Mouse (Mus musculus): Measurements from ENCODE around the gene Ubac2.

Gene Ubac2

DNA sequence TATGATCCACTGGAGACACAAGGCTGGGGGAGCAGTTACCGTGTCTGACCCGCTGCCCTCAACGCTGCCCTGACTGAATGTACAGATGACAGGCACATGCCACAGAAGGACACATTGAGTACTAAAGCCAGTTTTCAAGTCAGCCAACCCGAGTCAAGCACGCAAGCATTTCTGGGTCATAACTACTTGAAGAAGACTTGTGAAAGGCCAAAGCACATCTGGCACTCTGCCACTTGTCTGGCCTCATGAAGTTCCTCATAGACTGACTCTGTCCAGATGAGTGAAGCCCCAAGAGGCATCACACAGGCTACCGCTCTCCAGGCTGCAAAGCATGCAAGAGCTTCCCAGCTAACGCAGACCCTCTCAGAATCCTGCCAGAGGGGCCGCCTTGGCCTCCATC, 118.4 kb downstream of the Ubac2 start:
- no peak for DNase-seq (ENCODE audit: extremely low read depth, low read depth, low spot score)

DNA sequence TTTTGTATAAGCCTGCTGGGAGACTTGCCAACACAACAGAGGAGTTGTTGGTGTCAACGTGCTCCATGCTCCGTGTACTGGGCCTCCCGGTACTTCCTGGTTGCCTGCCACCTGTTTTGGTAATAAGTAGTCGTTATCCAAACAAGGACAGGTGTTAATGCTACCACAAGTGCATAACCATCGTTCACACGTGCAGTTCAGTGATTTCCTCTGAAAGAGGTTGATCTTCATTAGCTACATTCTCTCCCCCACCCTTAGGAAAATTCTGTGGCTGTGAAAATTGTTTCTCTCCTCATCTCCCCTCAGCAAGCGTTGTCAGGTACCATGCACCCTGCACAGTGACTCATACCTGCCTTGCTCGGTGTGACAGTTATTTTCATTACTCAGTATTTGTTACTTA, 121.0 kb downstream of the Ubac2 start:
- DNase-seq (ENCODE audit: extremely low read depth, low read depth, low spot score), result no peak

DNA sequence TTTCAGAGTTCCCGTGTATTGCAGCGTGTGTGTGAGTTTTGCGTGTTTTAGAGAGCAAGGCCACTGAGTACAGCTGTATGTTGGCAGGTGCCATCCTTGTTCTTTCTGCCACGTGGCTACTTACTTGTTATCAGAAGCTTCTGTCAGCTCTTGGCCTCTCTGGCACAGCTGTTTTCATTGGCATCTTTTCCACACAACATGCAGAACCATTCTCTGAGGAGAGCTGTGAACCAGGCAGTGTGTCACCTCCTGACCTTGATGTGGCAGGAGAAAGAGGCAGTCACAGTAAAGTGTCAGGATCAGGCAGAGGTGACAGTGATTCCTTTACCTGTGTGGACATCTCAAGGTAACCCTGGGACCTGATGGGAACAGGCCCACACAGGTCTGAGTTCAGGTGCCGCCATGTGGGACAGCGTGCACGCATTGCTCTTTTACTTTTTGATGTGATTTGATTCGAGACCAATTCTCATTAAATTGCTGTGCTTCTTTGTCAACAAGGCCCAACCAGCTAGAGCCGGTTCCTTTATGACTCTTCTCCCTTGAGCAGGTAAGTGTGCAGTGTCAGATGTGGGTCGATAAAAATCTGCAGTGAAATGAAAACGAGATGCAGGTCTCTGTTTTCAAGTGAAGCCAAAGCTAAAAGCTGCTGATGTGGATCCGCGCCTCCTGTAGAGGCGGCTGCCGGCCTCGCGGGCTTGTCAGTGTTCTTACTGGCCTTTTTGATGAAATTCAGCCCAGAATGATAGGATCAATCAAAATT, 122.1 kb downstream of the Ubac2 start:
- DNase-seq (ENCODE audit: extremely low read depth, low read depth, low spot score), result no peak

DNA sequence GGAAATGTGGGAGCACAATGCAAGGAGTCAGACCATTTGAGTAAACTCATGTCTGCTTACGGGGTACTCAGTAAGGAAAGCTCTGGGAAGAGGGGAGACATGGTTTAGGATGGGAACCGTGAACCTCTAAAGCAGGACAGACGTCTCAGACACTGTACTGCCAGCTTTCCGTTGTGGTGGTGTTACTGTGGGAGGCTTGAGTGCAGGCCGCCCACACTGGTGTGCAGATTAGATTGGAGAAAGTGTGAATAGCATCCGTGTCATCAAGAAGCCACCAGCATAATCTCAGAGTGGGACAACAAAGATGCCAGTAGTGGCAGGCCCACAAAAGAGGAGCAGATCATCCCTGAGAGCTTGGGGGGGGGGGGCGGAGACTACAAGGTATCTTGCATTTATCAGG, 123.8 kb downstream of the Ubac2 start:
- DNase-seq (ENCODE audit: extremely low read depth, low read depth, low spot score), result no peak

DNA sequence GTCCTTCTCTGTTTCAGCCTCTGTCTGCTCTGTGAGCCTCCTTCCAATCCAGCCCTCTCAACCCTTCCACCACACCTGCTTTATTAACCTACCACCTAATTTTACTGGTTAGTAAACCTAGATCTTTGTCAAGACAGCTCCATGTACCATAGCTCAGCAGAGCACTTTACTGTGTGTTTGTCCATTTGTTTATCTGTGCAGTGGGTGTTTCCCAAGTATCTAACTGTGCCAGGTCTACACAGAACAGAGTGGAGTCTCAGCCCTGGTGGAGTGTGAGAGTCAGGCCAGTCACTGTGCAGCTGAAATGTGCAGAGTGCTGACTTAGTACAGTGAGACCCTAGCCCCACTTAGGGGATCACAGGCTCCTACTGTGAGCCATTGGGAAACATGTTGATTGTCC, 125.4 kb downstream of the Ubac2 start:
- no peak for DNase-seq (ENCODE audit: extremely low read depth, low read depth, low spot score)

DNA sequence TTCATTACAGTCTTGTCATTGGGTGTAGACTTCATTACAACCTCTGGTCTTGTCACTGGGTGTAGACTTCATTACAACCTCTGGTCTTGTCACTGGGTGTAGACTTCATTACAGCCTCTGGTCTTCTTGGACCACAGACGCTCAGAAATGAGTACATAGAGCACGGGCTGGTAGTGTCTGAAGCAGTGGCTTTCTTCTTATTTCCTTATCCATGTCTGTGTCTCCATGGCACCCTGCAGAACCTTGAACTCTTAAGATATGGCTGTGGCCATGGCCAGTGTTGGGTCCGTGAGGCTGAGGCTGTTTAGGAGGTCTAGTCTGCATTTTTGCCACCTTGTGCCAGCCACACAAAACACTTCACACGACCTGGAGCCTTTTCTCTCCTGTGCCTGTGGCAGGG, 129.8 kb downstream of the Ubac2 start:
- DNase-seq (ENCODE audit: extremely low read depth, low read depth, low spot score), result no peak

DNA sequence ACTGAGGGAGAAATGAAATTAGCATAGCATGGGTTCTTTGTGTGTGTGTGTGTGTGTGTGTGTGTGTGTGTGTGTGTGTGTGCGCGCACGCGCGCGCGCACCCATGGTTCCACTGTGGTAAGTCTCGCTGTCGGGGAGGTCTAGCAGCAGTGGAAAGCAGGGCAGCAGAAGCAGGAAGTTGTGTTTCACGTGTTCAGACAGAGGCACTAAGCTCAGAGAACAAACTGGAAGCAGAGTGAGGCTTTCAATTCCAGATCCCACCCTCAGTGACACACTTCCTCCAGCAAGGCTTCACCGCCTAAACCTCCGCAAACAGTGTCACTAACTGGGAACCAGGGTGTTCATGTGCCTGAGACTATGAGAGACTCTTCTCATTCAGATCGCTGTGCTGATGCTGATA, 131.1 kb downstream of the Ubac2 start:
- no peak for DNase-seq (ENCODE audit: extremely low read depth, low read depth, low spot score)

DNA sequence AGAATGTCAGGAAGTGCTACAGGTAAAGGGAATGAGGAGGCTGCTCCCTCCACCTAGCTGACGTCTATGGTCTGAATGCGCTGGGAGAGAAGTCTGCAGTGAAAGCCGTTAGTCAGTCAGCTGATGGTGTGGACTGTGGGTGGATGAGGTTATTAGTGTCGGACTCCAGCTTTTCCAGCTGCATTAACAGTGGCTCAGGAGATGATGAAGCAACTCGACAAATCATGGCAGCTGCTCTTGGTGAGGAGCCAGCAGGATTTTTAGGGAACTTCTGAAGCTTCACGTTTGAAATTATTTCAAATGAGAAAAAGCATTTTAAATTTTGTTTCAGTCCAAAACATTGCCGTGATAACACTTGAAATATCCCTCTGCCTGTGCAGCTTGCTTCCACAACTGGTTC, 131.9 kb downstream of the Ubac2 start:
- DNase-seq (ENCODE audit: extremely low read depth, low read depth, low spot score), result peak; percentile 23

DNA sequence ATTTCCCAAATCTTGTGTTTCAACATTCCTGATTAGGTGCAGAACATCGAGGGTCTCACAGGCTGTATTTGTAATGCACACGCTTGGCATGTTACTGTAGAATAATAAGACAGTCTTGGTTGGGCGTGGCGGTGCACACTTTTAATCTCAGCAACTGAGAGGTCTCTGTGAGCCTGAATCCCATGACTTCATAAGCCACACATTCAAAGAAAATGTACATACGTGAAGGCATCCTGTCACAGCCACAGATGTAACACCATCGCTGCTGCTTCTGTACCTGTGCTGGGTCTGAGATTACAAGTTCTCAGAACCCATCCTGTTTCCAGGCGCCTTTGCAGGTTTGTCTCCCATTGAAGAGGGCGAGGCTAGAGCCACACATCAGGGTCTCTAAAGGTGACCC, 133.3 kb downstream of the Ubac2 start:
- DNase-seq (ENCODE audit: extremely low read depth, low read depth, low spot score), result no peak

DNA sequence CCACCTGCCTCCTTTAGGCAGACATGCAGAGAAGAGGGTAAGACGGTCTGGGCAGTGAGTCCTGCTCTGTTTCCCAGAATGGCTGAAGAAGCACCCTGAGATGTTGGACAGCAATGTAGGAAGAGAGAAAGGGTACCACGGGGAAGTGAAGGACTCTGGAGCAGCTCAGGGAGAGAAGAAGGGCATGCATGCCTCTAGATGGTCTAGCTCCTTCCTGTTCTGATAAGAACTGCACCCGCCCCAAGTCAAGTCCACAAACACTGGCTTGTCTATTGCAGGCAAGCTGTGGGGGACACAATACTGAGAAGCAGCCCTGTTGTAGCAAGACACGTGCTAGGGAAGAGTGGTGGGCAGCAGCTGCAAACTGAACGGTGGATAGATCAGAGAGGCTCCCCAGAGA, 133.8 kb downstream of the Ubac2 start:
- DNase-seq (ENCODE audit: extremely low read depth, low read depth, low spot score), result no peak

DNA sequence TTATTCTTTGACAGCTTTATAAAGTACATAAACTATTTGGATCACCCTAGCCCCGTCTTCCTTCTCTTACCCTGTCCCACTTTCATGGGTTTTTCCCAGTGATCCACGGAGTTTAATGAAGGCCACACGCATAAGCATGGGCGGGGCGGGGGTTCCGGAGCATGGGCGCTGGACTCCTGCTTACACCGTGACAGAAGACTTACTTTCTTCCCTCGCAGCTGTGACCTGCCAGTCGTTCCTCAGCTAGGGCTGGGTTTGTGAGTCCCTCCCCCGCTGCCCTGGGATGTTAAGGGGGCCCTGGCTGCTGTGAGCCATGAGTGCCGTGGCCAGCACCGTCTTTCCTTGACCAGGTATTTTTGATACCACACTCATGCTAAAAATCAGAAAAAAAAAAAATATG, 134.4 kb downstream of the Ubac2 start:
- no peak for DNase-seq (ENCODE audit: extremely low read depth, low read depth, low spot score)

DNA sequence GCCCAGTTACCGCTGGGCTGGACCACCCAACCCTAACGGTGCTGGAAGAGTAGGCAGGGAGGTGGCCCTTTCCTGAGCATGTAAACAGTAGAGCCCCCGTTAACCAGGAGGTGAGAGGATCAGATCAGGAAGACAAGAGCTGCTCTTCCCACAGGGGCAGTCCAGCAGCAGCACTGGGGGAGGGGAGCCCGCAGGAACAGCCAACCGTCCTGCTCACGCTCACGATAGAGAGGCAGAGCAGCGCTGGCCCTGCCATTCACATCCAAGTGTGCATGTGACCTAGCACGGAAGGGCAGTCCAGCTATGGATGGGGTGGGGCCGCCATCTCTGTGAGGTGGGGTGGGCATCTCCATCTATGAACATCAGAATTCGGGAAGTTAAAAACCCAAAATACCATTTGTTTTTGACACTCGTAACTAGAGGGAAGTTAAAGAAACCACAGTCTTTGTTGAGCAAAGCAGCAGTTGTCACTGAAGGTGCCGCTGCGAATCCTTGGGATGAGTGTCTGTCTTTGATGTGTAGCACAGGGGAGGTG, 135.1 kb downstream of the Ubac2 start:
- DNase-seq (ENCODE audit: extremely low read depth, low read depth, low spot score), result no peak

DNA sequence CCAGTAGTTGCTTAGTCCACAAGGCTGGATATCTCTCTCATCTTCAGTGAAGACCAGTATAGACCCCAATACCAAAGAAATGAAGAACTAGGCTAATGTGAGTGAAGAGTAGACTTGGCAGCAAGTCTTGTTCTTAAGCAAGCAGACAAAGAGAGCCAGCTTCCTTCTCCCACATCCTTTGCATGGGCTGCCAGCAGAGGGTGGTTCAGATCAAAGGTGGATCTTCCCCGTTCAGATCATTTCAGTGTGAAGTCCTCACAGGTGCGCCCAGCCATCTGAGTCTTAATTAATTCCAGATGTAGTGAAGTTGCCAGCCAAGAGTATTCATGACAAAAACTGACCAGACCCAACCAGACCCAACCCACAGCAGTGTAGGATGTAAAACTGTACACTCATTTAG, 139.5 kb downstream of the Ubac2 start:
- DNase-seq (ENCODE audit: extremely low read depth, low read depth, low spot score), result no peak

DNA sequence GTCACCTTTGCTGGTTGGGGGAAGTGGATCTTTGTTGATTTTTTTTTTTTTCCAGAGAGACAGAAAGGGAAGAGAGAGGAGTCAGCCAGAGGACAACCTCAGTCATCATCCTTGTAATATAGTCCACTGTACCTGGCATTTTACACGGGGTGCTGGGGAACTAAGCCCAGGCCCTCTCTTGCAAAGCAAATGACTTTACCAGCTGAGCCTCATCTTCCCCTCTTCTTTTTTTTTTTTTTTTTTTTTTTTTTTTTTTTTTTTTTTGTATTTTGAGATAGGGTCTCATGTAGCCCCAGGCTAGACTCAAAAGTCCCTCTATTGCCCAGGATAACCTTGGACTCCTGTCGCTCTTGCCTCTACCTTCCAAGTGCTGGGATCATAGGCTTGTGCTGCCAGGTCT, 141.0 kb downstream of the Ubac2 start:
- DNase-seq (ENCODE audit: extremely low read depth, low read depth, low spot score), result no peak

DNA sequence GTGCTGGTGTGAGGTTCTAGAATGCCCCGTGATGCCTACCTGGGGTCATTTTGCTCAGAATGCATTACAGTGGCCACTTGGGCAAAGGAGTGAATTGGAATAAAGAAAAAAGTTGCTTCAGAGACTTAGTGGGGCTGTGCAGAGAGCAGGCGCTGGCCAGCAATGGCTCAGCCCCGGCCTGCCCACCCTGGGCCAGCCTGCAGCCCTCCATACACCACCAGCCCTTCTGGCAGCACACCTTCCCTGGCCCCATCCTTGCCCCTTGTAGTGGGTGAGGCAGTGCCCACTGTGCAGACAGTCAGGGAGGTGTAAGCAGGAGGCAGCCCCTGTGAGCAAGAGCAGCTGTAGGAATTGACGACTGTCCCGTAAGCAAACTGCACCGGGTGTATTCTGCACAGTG, 142.1 kb downstream of the Ubac2 start:
- no peak for DNase-seq (ENCODE audit: extremely low read depth, low read depth, low spot score)

DNA sequence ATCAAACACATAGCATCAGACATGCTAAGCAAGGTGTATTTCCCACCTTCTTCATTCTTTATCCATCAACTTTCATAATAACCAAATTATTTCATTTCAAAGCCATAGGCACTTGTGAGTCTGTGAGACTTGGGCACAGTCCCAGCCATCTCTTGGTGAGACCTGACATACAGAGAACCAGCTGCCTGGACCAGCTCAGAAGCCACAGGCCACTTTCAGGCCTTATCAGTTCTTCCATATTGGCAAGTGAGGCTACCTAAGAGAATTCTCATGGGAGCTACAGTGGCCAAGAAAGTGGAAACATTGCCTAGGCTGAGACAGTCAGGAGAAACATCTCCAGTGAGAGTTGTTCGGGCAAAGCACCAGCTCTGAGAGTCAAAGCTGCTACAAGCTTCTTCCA, 144.6 kb downstream of the Ubac2 start:
- DNase-seq (ENCODE audit: extremely low read depth, low read depth, low spot score), result no peak

DNA sequence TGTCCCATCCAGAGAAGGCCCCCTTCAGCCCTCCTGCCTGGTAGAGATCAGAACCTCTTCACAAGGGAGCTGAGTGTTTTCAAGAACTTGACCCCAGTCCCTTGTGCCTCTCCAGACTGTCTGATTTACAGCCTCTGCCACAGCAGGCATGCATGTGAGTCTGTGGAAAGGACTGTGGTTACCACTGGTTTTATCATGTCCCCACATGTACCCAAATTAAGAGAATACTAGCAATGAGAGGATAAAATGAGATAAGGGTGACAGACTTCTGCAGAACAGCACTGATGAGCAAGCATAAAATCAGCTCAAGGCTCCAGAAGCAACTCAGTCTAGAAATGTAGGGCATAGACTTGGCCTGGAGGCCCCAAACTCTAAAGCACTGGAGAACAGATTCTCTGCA, 145.5 kb downstream of the Ubac2 start:
- no peak for DNase-seq (ENCODE audit: extremely low read depth, low read depth, low spot score)

DNA sequence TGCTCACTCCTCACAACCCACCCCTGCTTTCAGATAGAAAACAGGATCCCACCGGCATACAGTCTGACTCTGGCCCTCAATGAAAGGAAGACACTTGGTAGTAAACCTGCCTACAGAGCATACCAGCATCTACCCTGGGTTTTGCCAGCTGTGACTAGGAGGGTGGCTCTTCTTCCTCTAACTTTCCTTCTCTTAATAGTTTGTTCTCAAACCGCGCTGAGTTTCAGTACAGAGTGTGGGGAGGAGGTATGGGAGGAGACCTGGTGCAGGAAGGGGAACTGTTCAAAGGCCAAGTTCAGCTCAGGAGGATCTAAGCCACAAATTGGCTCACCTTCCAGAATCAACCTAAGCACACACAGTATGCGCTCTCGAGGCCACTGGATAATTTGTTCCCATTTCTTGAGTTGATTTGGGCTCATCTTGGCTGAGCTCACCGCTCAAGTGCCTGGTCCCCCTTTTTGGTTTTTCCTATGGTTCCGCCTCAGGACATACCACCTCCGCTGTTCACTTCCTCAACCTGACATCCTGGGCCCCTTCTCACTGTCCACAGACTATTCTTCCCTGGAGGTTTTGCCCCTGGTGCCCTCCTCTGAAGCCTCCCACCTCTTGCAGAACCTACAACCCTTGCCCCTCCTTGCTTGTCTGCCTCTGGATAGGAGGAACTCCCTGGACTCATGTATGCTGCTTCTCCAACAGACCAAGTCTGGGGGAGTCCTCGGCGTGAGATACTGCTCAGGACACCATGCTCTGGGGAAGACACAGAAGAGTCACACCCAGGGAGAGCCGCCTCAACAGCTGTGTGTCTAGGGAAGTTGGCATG, 150.7 kb downstream of the Ubac2 start:
- DNase-seq (ENCODE audit: extremely low read depth, low read depth, low spot score), result no peak

DNA sequence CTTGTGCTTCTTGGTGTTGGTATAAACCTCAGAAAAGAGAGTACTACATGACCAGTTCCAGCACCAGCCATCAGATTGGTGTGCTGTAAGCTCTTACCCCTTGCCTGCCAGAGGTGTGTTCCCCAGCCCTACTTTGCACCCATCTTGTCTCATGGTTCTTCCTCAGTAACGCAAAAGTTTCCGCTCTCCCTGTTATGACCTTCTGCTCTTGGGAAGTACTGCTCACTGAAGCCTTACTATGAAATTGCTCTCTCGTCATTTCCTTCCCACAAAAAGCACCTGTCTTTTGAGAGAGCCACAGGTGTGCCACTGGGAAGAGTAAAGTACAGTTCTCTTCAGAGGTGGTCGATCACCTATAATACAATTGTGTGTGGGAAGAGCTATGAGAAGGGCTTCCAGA, 151.4 kb downstream of the Ubac2 start:
- DNase-seq (ENCODE audit: extremely low read depth, low read depth, low spot score), result no peak

DNA sequence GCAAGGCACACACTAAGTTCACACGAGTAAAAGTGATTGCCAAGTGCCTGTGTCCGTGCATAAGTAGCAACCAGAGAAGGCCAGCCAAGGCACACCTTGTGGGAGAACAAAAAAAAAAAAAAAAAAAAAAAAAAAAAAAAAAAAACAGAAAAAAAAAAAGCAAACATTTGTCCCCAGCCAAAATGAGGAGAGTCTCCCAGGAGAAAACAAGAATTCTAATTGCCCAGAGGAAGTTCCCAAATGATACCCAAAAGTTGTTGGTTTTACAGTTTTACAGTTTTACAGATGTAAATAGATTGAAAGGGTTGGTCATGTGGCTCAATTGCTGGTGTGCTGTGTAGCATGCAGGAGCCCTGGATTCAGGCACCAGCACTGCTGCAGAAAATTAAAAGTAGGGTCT, 153.6 kb downstream of the Ubac2 start:
- DNase-seq (ENCODE audit: extremely low read depth, low read depth, low spot score), result no peak

DNA sequence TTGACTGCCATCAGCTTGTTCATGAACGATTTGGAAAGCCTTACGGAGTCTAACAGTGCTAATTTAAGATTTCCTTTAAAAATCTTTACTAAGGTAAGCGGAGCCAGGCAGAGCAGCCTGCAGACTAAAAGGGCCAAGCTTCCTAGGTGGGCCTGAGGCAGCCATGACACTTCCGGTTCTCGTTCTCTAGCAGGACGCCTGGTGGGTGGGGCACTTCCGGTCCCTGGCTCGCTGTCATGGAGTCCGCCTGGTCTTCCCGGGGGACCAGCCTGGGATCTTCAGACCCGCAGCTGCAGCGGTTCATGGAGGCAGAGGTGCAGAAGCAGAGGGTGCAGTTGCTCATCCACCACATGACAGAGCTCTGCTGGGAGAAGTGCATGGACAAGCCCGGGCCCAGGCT, 156.0 kb downstream of the Ubac2 start, which contains the start of gene Timm8a2:
Gene Timm8a2 (plus strand): TSS at position 224 of the 400 bp plus-strand sequence.
- DNase-seq (ENCODE audit: extremely low read depth, low read depth, low spot score), result no peak

DNA sequence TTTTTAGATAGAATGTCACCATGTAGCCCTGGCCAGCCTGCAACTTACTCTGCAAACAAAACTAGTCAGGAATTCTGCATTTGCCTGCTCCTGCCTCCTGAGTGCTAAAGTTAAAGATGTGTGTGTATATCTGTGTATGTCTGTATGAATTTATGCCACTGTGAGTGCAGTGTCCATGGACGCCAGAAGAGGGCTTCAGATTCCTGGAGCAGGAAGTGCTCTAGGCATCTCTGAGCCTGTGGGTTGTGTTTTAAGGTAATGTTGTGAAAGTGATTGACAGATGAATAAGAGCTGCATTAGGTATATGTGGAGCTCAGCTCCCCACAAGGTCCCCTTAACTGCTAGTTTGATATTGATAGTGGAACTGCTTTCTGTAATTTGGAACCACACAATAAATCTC, 156.8 kb downstream of the Ubac2 start:
- no peak for DNase-seq (ENCODE audit: extremely low read depth, low read depth, low spot score)

Data from fat pad, adult 2 months (tissue).